Mouse (Mus musculus) cortical plate, adult 2 months (tissue): ENCODE measurements around the gene Dmgdh.

ENCODE experiments used
- CTCF ChIP-seq: fragments of 200-500 bp; IDR thresholded peaks from 2 replicates; pipeline ENCODE4 v1.5.1; 2011; ENCODE audit warnings: mild to moderate bottlenecking, control low read depth, low read length; ENCODE audit not compliant: insufficient read depth; ENCODE audit errors: extremely low read depth
- POLR2A ChIP-seq: fragments of 200-500 bp; IDR thresholded peaks from 2 replicates; pipeline ENCODE4 v1.6.1; 2011; ENCODE audit warnings: mild to moderate bottlenecking, low read length, control low read depth; ENCODE audit not compliant: insufficient read depth; ENCODE audit errors: extremely low read depth

DNA sequence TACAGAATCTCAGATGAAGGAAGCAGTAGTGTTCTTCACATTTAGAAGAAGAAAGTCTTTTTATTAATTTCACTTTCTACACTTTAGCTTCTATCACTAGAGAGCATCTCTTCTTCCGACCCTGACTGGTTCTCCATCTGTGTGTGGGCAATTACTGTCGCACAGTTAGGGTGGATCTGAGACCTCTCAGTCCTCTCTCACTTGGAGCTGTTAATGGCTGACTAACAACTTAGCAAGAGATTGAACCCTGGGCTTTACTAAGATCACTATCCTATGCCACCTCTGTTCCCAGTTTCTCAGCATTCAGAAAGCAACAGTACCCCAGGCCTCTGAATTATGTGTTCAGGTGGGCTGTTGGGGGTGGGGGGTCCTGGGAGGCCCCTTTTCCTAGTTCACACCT lies 937 bp upstream of the Dmgdh start:
- TF ChIP-seq POLR2A = no peak
- TF ChIP-seq CTCF = no peak
